Mouse (Mus musculus) heart, embryonic 15.5 days (tissue): Measurements from ENCODE around the gene Med20. TPM values are rescaled to one million over a fixed set of nuclear protein-coding genes. Genes with fewer than 3 reads are reported as not detected.
A peak's percentile ranks its signal among the peaks of the same experiment; 100 is the strongest.

Source experiments
- ATAC-seq: fragments of 200-750 bp; cut with Nextera tagmentation; replicated peaks from 2 replicates; pipeline ENCODE4 v1.8.0; 2017; ENCODE audit warnings: low read depth, moderate TSS enrichment; ENCODE audit not compliant: insufficient number of reproducible peaks, insufficient read depth, low FRiP score
- H3K27ac ChIP-seq: fragments of 300-500 bp; sonication (generic); 2 replicates; pipeline ENCODE4 v1.5.1; 2015; ENCODE audit warnings: mild to moderate bottlenecking, inconsistent platforms
- H3K27me3 ChIP-seq: fragments of 300-500 bp; sonication (generic); 2 replicates; pipeline ENCODE4 v1.6.1; 2015; ENCODE audit warnings: inconsistent platforms
- H3K36me3 ChIP-seq: fragments of 300-500 bp; sonication (generic); 2 replicates; pipeline ENCODE4 v1.6.1; 2015; ENCODE audit warnings: mild to moderate bottlenecking, inconsistent platforms
- H3K4me1 ChIP-seq: fragments of 300-500 bp; sonication (generic); replicated peaks from 2 replicates; pipeline ENCODE4 v1.6.1; 2015; ENCODE audit warnings: inconsistent platforms
- H3K4me2 ChIP-seq: fragments of 300-500 bp; sonication (generic); 2 replicates; pipeline ENCODE4 v1.6.1; 2015; ENCODE audit warnings: inconsistent platforms, mild to moderate bottlenecking, moderate library complexity
- H3K4me3 ChIP-seq: fragments of 300-500 bp; sonication (generic); 2 replicates; pipeline ENCODE4 v1.5.1; 2015; ENCODE audit warnings: mild to moderate bottlenecking, inconsistent platforms
- H3K9ac ChIP-seq: fragments of 300-500 bp; sonication (generic); 2 replicates; pipeline ENCODE4 v1.6.1; 2015; ENCODE audit warnings: mild to moderate bottlenecking, inconsistent platforms
- H3K9me3 ChIP-seq: fragments of 300-500 bp; sonication (generic); replicated peaks from 2 replicates; pipeline ENCODE4 v1.6.1; 2016; ENCODE audit warnings: inconsistent platforms
- WGBS: fragments of 180-500 bp; shearing (Covaris S2); methylation state at CpG from one replicate; pipeline ENCODE4 v1.1.7; 2015; ENCODE audit warnings: mixed read lengths; 5-methylcytosine and 5-hydroxymethylcytosine counted together
- polyA plus RNA-seq: library from polyadenylated mRNA; unstranded; fragments of >200 nt; fragmentation: Nextera tagmentation; extraction: Ambion mirVana; gene quantifications from 2 replicates; pipeline ENCODE4 v1.2.1, GENCODE M21; 2015

Gene Med20
- polyA plus RNA-seq, 1 experiment from 2014 or later = 25.4 TPM

- 79% methylated on average over 5 of the region's 5 CpGs for WGBS
- Histone ChIP-seq H3K27ac (no peak overlapping the region), H3K4me3 (no peak overlapping the region), H3K4me1 (no peaks in the 10 kb centered on the region), H3K9me3 (no peaks in the 10 kb centered on the region), H3K4me2 (no peak overlapping the region), H3K9ac (no peak overlapping the region), H3K36me3 (no peaks in the 10 kb centered on the region), H3K27me3 (no peaks in the 10 kb centered on the region)
- no peak for ATAC-seq
Observed at GRCm38 (mm10) chr17:47655697-47656096, 44.3 kb downstream of the Med20 start.

GRCm38 (mm10) chr17:47657901-47658300, 46.5 kb downstream of the Med20 start:
- Histone ChIP-seq H3K27me3 (no peaks in the 10 kb centered on the region), H3K4me3 (no peak overlapping the region), H3K4me1 (no peaks in the 10 kb centered on the region), H3K9me3 (no peaks in the 10 kb centered on the region), H3K27ac (no peak overlapping the region), H3K9ac (no peak overlapping the region), H3K36me3 (no peaks in the 10 kb centered on the region), H3K4me2 (no peak overlapping the region)
- WGBS = 83% methylated on average over 4 of the region's 4 CpGs
- ATAC-seq = no peak

GRCm38 (mm10) chr17:47658741-47659243, 47.4 kb downstream of the Med20 start:
- WGBS = 70% methylated on average over 3 of the region's 3 CpGs
- ATAC-seq = no peak

DNA sequence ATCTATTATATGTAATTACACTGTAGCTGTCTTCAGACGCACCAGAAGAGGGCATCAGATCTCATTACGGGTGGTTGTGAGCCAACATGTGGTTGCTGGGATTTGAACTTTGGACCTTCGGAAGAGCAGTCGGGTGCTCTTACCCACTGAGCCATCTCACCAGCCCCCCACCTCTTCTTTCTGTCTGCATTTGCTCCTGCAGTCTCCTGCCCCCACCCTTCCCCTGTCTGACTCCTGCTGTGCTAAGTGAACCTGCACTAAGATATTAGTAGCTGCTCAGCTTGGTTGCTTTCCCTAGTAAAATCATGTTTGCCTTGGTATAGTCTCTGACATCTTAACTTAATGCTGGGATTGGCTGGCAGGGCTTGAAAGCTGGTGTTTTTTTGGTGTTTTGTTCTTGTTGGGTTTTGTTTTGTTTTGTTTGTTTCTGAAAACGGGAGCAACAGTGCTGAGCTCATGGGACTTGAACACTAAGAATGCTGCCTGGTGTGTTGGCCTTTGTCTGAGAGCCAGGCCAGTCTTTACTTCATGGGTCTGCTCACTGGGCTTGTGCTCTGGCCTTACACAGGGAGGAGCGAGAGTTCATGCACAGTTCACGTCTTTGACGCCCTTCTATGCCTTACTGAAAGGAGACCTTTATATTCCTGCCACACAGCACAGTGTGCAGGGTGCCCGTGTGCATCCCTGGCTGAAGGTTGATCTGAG, 51.8 kb downstream of the Med20 start:
- no peak overlapping the region for H3K4me2 ChIP-seq
- no peak overlapping the region for H3K27ac ChIP-seq
- no peak overlapping the region for H3K4me3 ChIP-seq
- H3K36me3 ChIP-seq = no peaks in the 10 kb centered on the region
- ATAC-seq = no peak; the same call in 1 of the 2 replicates
- no peaks in the 10 kb centered on the region for H3K9me3 ChIP-seq
- H3K9ac ChIP-seq = no peak overlapping the region
- 64% methylated on average over 9 of the region's 9 CpGs for WGBS
- no peaks in the 10 kb centered on the region for H3K4me1 ChIP-seq
- H3K27me3 ChIP-seq = no peaks in the 10 kb centered on the region

More at GRCm38 (mm10) chr17:47658741-47659243, 47.4 kb downstream of the Med20 start:
- Histone ChIP-seq H3K27me3 (no peaks in the 10 kb centered on the region), H3K9me3 (no peaks in the 10 kb centered on the region), H3K4me2 (no peak overlapping the region), H3K36me3 (no peaks in the 10 kb centered on the region), H3K4me3 (no peak overlapping the region), H3K4me1 (no peaks in the 10 kb centered on the region), H3K9ac (no peak overlapping the region), H3K27ac (no peak overlapping the region)

- Histone ChIP-seq H3K4me2 (no peak overlapping the region), H3K9me3 (no peaks in the 10 kb centered on the region), H3K9ac (no peak overlapping the region), H3K4me1 (no peaks in the 10 kb centered on the region), H3K4me3 (no peak overlapping the region), H3K27me3 (no peaks in the 10 kb centered on the region), H3K27ac (no peak overlapping the region), H3K36me3 (no peaks in the 10 kb centered on the region)
- ATAC-seq = no peak
- 62% methylated on average over 7 of the region's 7 CpGs for WGBS
Observed at GRCm38 (mm10) chr17:47664474-47664873, 53.1 kb downstream of the Med20 start.

DNA sequence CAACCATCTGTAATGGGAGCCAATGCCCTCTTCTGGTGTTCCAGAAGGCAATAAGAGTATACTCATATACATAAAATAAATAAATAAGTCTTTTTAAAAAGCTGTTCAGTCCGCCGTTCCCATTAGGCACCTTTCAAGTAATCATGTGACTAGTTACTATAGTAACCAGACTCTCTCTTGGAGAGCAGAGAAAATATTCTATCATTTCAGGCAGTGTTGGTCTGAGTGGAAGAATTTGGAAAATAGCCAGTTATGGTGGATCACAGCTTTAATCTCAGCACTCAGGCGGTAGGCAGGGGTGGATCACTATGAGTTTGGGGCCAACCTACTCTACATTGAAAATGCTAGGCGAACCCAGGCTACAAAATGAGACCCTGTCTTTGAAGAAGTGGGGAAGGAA, 57.8 kb downstream of the Med20 start:
- no peak overlapping the region for H3K4me3 ChIP-seq
- WGBS = 68% methylated on average over 4 of the region's 4 CpGs
- H3K36me3 ChIP-seq = no peaks in the 10 kb centered on the region
- ATAC-seq = no peak
- H3K27me3 ChIP-seq = 0 out of 2 replicates have a peak, but pooled peaks cover 4% of the 10 kb centered on the region
- no peak overlapping the region for H3K9ac ChIP-seq
- H3K9me3 ChIP-seq = no peaks in the 10 kb centered on the region
- H3K27ac ChIP-seq = no peak overlapping the region
- no peak overlapping the region for H3K4me2 ChIP-seq
- H3K4me1 ChIP-seq = peaks cover 13% of the 10 kb centered on the region

- 20% methylated on average over 14 of the region's 14 CpGs for WGBS
Observed at GRCm38 (mm10) chr17:47671988-47672310, 60.6 kb downstream of the Med20 start.

DNA sequence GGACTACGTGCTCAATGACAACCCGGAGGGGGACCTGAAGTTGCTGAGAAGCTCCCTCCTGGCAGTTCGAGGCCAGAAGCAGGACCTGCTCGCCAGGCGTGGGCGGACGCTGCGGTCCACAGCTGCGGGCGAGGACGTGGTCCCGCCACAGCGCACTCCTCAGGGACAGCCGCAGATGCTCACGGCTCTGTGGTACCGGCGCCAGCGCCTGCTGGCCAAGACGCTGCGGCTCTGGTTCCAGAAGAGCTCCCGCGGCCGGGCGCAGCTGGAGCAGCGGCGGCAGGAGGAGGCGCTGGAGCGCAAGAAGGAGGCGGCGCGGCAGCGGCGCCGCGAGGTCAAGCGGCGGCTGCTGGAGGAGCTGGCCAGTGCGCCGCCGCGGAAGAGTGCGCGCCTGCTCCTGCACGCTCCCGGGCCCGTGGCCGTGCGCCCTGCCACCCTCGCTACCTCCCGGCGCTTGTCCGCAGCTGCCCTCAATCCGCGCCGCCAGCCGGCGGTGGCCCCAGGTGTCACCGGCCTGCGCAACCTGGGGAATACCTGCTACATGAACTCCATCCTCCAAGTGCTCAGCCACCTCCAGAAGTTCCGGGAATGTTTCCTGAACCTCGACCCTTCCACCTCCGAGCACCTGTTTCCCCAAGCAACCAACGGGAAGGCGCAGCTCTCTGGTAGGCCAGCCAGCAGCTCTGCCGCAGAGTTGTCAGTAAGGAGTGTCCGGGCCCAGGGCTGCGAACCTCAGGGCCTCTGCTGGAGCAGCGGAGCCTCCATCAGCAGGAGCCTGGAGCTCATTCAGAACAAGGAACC, 61.1 kb downstream of the Med20 start:
- H3K4me1 ChIP-seq = peaks cover 13% of the 10 kb centered on the region
- H3K36me3 ChIP-seq = no peaks in the 10 kb centered on the region
- peak overlapping the region; percentile 52 for H3K9ac ChIP-seq
- no peaks in the 10 kb centered on the region for H3K9me3 ChIP-seq
- 5% methylated on average over 68 of the region's 68 CpGs for WGBS
- no peak overlapping the region for H3K27ac ChIP-seq
- peak overlapping the region; percentile 83 for H3K4me2 ChIP-seq
- peak; percentile 81 for ATAC-seq
- H3K27me3 ChIP-seq = 0 out of 2 replicates have a peak, but pooled peaks cover 4% of the 10 kb centered on the region
- H3K4me3 ChIP-seq = peak overlapping the region; percentile 49

More at GRCm38 (mm10) chr17:47671988-47672310, 60.6 kb downstream of the Med20 start:
- H3K27ac ChIP-seq = no peak overlapping the region
- peak; percentile 32; the same call in 1 of the 2 replicates for ATAC-seq
- peak overlapping the region; percentile 49 for H3K4me3 ChIP-seq
- H3K27me3 ChIP-seq = 0 out of 2 replicates have a peak, but pooled peaks cover 4% of the 10 kb centered on the region
- peaks cover 13% of the 10 kb centered on the region for H3K4me1 ChIP-seq
- no peaks in the 10 kb centered on the region for H3K36me3 ChIP-seq
- H3K9me3 ChIP-seq = no peaks in the 10 kb centered on the region
- peak overlapping the region; percentile 52 for H3K9ac ChIP-seq
- peak overlapping the region; percentile 83 for H3K4me2 ChIP-seq

Other genes with a start within 250 kb of the Med20 start
- gene Mrps10, start 242.7 kb upstream of the Med20 start, polyA plus RNA-seq = 58.4 and 61.0 TPM in 2 replicates
- gene Guca1b, start 226.2 kb upstream of the Med20 start, polyA plus RNA-seq = 0.91 and 1.2 TPM in 2 replicates
- 1.7 TPM in 2 replicates for gene Guca1a, start 211.0 kb upstream of the Med20 start, polyA plus RNA-seq
- gene AI661453, start 175.0 kb upstream of the Med20 start, polyA plus RNA-seq = 0.96 and 1.2 TPM in 2 replicates
- 0.60 and 1.0 TPM in 2 replicates for gene 1700001C19Rik, start 174.2 kb upstream of the Med20 start, polyA plus RNA-seq
- 17.0 and 20.5 TPM in 2 replicates for gene Taf8, start 109.3 kb upstream of the Med20 start, polyA plus RNA-seq
- gene Ccnd3, start 106.5 kb upstream of the Med20 start, polyA plus RNA-seq = 369 and 456 TPM in 2 replicates
- 18.2 and 22.6 TPM in 2 replicates for gene Bysl, start 90 bp upstream of the Med20 start, polyA plus RNA-seq
- gene Gm20517, start within 50 bp of the Med20 start, polyA plus RNA-seq = 0.60 and 1.6 TPM in 2 replicates
- 2.5 and 3.2 TPM in 2 replicates for gene Usp49, start 19.1 kb downstream of the Med20 start, polyA plus RNA-seq
- gene Tomm6, start 76.8 kb downstream of the Med20 start, polyA plus RNA-seq = 260 and 304 TPM in 2 replicates
- gene Frs3, start 77.4 kb downstream of the Med20 start, polyA plus RNA-seq = 3.8 and 4.1 TPM in 2 replicates
- gene Gm21981, start 82.9 kb downstream of the Med20 start, polyA plus RNA-seq = 0.19 and 0.49 TPM in 2 replicates
- 0.44 and 0.53 TPM in 2 replicates for gene Prickle4, start 83.2 kb downstream of the Med20 start, polyA plus RNA-seq
- gene Pgc, start 115.3 kb downstream of the Med20 start, polyA plus RNA-seq = 0.40 and 0.81 TPM in 2 replicates
- 24.9 and 25.2 TPM in 2 replicates for gene Tfeb, start 125.4 kb downstream of the Med20 start, polyA plus RNA-seq
- gene Mdfi, start 223.1 kb downstream of the Med20 start, polyA plus RNA-seq = 7.9 and 12.1 TPM in 2 replicates